In the genomic region with DNA sequence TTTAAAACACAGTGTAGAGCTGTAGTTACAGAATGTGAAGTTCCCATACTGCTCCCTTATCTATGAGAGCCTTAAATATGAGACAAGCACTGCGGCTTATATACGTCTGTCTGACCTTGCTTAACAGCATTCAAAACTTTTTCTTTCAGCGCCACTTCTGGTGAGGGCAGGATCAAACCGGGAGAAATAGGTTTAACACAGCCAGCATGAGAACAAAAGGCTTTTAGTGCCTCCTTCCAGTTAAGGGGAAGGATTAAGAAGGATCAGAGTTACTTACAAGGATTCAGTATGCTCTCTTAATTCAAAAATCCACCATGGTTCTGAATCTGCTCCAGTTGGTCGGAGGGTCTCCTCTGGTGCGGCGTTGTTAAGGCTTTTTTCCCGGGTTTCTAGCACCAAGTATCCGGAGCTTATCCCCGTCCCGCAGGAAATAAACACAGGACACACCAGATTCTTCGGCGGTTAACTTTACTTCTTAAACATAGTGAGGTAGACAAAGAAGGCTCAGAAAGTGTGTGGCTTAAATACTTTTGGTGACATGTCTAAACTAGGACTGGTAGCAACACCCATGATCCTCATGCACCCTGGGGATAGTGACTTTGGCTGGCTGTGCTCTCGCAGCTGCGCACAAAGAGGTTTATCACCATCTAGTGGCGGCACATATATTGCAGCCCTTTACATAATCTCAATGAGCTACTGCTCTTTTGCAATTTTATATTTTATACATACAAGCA, we compare ENCODE assay signal across 10 mouse cellular contexts. TPM values are rescaled to one million over a fixed set of nuclear protein-coding genes. Genes with fewer than 3 reads are reported as not detected.
DNase-seq lines count a peak whose midpoint lies in the region; ATAC-seq lines count a peak whose summit lies in the region.
"Had no signal": no experiment of that assay in that cellular context is flagged by ENCODE, and none has a peak within 500 bp of the region (broad histone marks: within the 10 kb centered on the region; RNA-seq: fewer than 3 reads in every experiment).

No protein-coding gene starts in this region.

- 0 out of 2 replicates have a peak overlapping the region, but pooled peaks have one; percentile 2 for H3K4me3 ChIP-seq in embryonic facial prominence, embryonic 12.5 days
- H3K4me3 ChIP-seq in hindbrain, embryonic 12.5 days, result no peak overlapping the region
- H3K4me3 ChIP-seq in liver, embryonic 13.5 days (replicated peaks), result no peak overlapping the region
- H3K4me3 ChIP-seq: erythroblast, embryonic 14.5 days had no signal

- H3K36me3 ChIP-seq in embryonic facial prominence, embryonic 12.5 days, result no peaks in the 10 kb centered on the region
- H3K36me3 ChIP-seq in hindbrain, embryonic 12.5 days, result no peaks in the 10 kb centered on the region
- H3K36me3 ChIP-seq in liver, embryonic 13.5 days, result no peaks in the 10 kb centered on the region

- 46% methylated on average over 16 of the region's 16 CpGs for WGBS in embryonic facial prominence, embryonic 12.5 days
- 49% methylated on average over 16 of the region's 16 CpGs for WGBS in hindbrain, embryonic 12.5 days
- 35% methylated on average over 16 of the region's 16 CpGs for WGBS in liver, embryonic 13.5 days (ENCODE audit: insufficient replicate concordance)

- ATAC-seq in embryonic facial prominence, embryonic 12.5 days (ENCODE audit: insufficient number of reproducible peaks, insufficient read depth, low FRiP score, low TSS enrichment), result 0 out of 2 replicates have a peak, but pooled peaks have one; percentile 35
- ATAC-seq in hindbrain, embryonic 12.5 days (ENCODE audit: low FRiP score), result peak; percentile 73; the same call in 1 of the 2 replicates
- no peak for ATAC-seq in liver, embryonic 13.5 days (ENCODE audit: low read depth)

- H3K27ac ChIP-seq in embryonic facial prominence, embryonic 12.5 days, result no peak overlapping the region
- no peak overlapping the region for H3K27ac ChIP-seq in hindbrain, embryonic 12.5 days
- H3K27ac ChIP-seq in liver, embryonic 13.5 days, result no peak overlapping the region

- intact Hi-C loops in left cerebral cortex, postnatal 4 days (cut with DNase I), result no loop called here

- no peak overlapping the region for H3K9ac ChIP-seq in embryonic facial prominence, embryonic 12.5 days
- H3K9ac ChIP-seq in hindbrain, embryonic 12.5 days, result no peak overlapping the region
- H3K9ac ChIP-seq in liver, embryonic 13.5 days, result no peak overlapping the region

- H3K27me3 ChIP-seq in embryonic facial prominence, embryonic 12.5 days, result no peaks in the 10 kb centered on the region
- H3K27me3 ChIP-seq in hindbrain, embryonic 12.5 days, result no peaks in the 10 kb centered on the region
- no peaks in the 10 kb centered on the region for H3K27me3 ChIP-seq in liver, embryonic 13.5 days

- peak; percentile 45 for DNase-seq in kidney, adult 9 months
- DNase-seq in kidney, adult 11 months, result no peak
- DNase-seq in Muller cell, postnatal 12 days (ENCODE audit: inconsistent ontology term), result peak; percentile 17
- DNase-seq in liver, embryonic 13.5 days, result peak; percentile 39
- peak; percentile 26 for DNase-seq in right cerebral cortex, adult 18-20 months
- no peak for DNase-seq in left cerebral cortex, postnatal 4 days

- peaks cover 34% of the 10 kb centered on the region for H3K9me3 ChIP-seq in embryonic facial prominence, embryonic 12.5 days
- peaks cover 34% of the 10 kb centered on the region for H3K9me3 ChIP-seq in hindbrain, embryonic 12.5 days (replicated peaks)
- peaks cover 7% of the 10 kb centered on the region; the same call in 1 of the 2 replicates for H3K9me3 ChIP-seq in liver, embryonic 13.5 days (replicated peaks)

- H3K4me1 ChIP-seq in embryonic facial prominence, embryonic 12.5 days, result no peaks in the 10 kb centered on the region
- H3K4me1 ChIP-seq in hindbrain, embryonic 12.5 days, result no peaks in the 10 kb centered on the region
- H3K4me1 ChIP-seq in liver, embryonic 13.5 days (replicated peaks), result no peaks in the 10 kb centered on the region

- H3K4me2 ChIP-seq in embryonic facial prominence, embryonic 12.5 days (replicated peaks), result no peak overlapping the region
- H3K4me2 ChIP-seq in hindbrain, embryonic 12.5 days (replicated peaks), result 0 out of 2 replicates have a peak overlapping the region, but pooled peaks have one; percentile 3
- H3K4me2 ChIP-seq in liver, embryonic 13.5 days, result no peak overlapping the region

RNA-seq across cellular contexts. Expression of a gene that starts 22.3 kb away (rescaled TPM):
- polyA plus RNA-seq in embryonic facial prominence, embryonic 12.5 days (2016; fragmentation: Nextera tagmentation; extraction: Ambion mirVana), result not detected in 2 replicates
- polyA plus RNA-seq in hindbrain, embryonic 12.5 days (2016; fragmentation: Nextera tagmentation; extraction: Ambion mirVana), result not detected in 2 replicates
- polyA plus RNA-seq in liver, embryonic 13.5 days (2015; fragmentation: Nextera tagmentation; extraction: Ambion mirVana), result not detected in 2 replicates
- total RNA-seq in left cerebral cortex, postnatal 4 days (2021), result not detected
- polyA plus RNA-seq: erythroblast, embryonic 14.5 days; spleen, adult 2 months had no signal

RNA-seq across cellular contexts. Expression of a gene that starts 30.4 kb away (rescaled TPM):
- polyA plus RNA-seq in embryonic facial prominence, embryonic 12.5 days (2016; fragmentation: Nextera tagmentation; extraction: Ambion mirVana), result not detected in 2 replicates
- not detected in 2 replicates for polyA plus RNA-seq in hindbrain, embryonic 12.5 days (2016; fragmentation: Nextera tagmentation; extraction: Ambion mirVana)
- polyA plus RNA-seq in liver, embryonic 13.5 days (2015; fragmentation: Nextera tagmentation; extraction: Ambion mirVana), result not detected in 2 replicates
- not detected for total RNA-seq in left cerebral cortex, postnatal 4 days (2021)
- polyA plus RNA-seq: erythroblast, embryonic 14.5 days; spleen, adult 2 months had no signal

Comparison
In these comparisons a context has a peak if more than half of its experiments do, and no peak if none do; other contexts are left out.
1. DNase-seq: peak in kidney, adult 9 months (single experiment), Muller cell, postnatal 12 days (single experiment), liver, embryonic 13.5 days (single experiment) and right cerebral cortex, adult 18-20 months (single experiment); none in kidney, adult 11 months (single experiment) and left cerebral cortex, postnatal 4 days (single experiment).